Mouse (Mus musculus) CH12.LX (cell line): ENCODE results near the gene Spata31d1b. TPM values are rescaled to one million over a fixed set of nuclear protein-coding genes. Genes with fewer than 3 reads are reported as not detected.

Experiments
- DNase-seq: peaks from one replicate; pipeline ENCODE4 v3.0.0-alpha.2; 2013; ENCODE audit errors: extremely low read depth
- H3K27ac ChIP-seq: 2 replicates; pipeline ENCODE4 v1.5.1; 2012; ENCODE audit warnings: low read depth, mild to moderate bottlenecking, control low read depth, moderate library complexity; ENCODE audit not compliant: insufficient read depth
- H3K27me3 ChIP-seq: replicated peaks from 2 replicates; pipeline ENCODE3; 2012; ENCODE audit warnings: inconsistent platforms
- H3K36me3 ChIP-seq, 2 experiments: replicated peaks in 1 of 2; 2 replicates each; pipeline versions ENCODE3 to v1.6.1; 2012; ENCODE audit warnings: inconsistent platforms in 1 of 2, low read length in 1 of 2, mild to moderate bottlenecking in 1 of 2, mixed read lengths in 1 of 2, moderate library complexity in 1 of 2; ENCODE audit not compliant: control insufficient read depth in 1 of 2, insufficient read depth in 1 of 2
- H3K4me1 ChIP-seq, 2 experiments: 2 replicates each; pipeline ENCODE4 v1.6.1; 2012; ENCODE audit warnings: inconsistent platforms in 1 of 2, moderate library complexity in 1 of 2; ENCODE audit not compliant: insufficient read depth in 2 of 2, control insufficient read depth in 1 of 2
- H3K4me2 ChIP-seq: 2 replicates; pipeline ENCODE4 v1.6.1; 2012; ENCODE audit warnings: low read depth, mild to moderate bottlenecking, control low read depth; ENCODE audit not compliant: poor library complexity, insufficient read depth, severe bottlenecking
- H3K4me3 ChIP-seq, 3 experiments: fragments of 150-350 bp in 1 of 3; sonication (generic) in 1 of 3; replicated peaks in 1 of 3; 2 replicates each; pipeline versions ENCODE3 to v1.5.1; 2011 to 2012; ENCODE audit warnings: low read depth in 2 of 3, low read length in 2 of 3, mild to moderate bottlenecking in 2 of 3, moderate library complexity in 2 of 3, control low read depth in 1 of 3, improper control_type of control experiment in 1 of 3, inconsistent platforms in 1 of 3, mixed read lengths in 1 of 3; ENCODE audit not compliant: poor library complexity in 1 of 3
- H3K79me2 ChIP-seq: replicated peaks from 2 replicates; pipeline ENCODE4 v1.6.1; 2012; ENCODE audit warnings: mild to moderate bottlenecking, moderate library complexity; ENCODE audit not compliant: control insufficient read depth, poor library complexity, insufficient read depth, severe bottlenecking; ENCODE audit errors: extremely low read depth
- H3K9ac ChIP-seq: 2 replicates; pipeline ENCODE4 v1.6.1; 2012; ENCODE audit warnings: low read depth, mild to moderate bottlenecking, control low read depth, moderate library complexity; ENCODE audit not compliant: insufficient read depth
- H3K9me3 ChIP-seq: replicated peaks from 2 replicates; pipeline ENCODE3; 2012; ENCODE audit warnings: low read length, inconsistent platforms, mixed read lengths
- BHLHE40 ChIP-seq: IDR thresholded peaks from 2 replicates; pipeline ENCODE4 v1.6.1; 2011; ENCODE audit warnings: mild to moderate bottlenecking, low read depth, low read length, improper control_type of control experiment
- CHD1 ChIP-seq: IDR thresholded peaks from 2 replicates; pipeline ENCODE4 v1.6.1; 2012; ENCODE audit warnings: low read depth, low read length, improper control_type of control experiment, inconsistent platforms
- ELF1 ChIP-seq: IDR thresholded peaks from 2 replicates; pipeline ENCODE4 v1.6.1; 2014; ENCODE audit warnings: low read depth, mild to moderate bottlenecking, inconsistent platforms, low read length, improper control_type of control experiment
- EP300 ChIP-seq: IDR thresholded peaks from 2 replicates; pipeline ENCODE4 v1.6.1; 2011; ENCODE audit warnings: low read length, improper control_type of control experiment
- GABPA ChIP-seq: IDR thresholded peaks from 2 replicates; pipeline ENCODE4 v1.6.1; 2012; ENCODE audit warnings: low read depth, low read length, improper control_type of control experiment, inconsistent platforms; ENCODE audit not compliant: insufficient replicate concordance
- HCFC1 ChIP-seq: IDR thresholded peaks from 2 replicates; pipeline ENCODE4 v1.6.1; 2012; ENCODE audit warnings: low read depth, mild to moderate bottlenecking, inconsistent platforms, low read length, improper control_type of control experiment
- IRF4 ChIP-seq: IDR thresholded peaks from 2 replicates; pipeline ENCODE4 v1.6.1; 2014; ENCODE audit warnings: low read depth, mild to moderate bottlenecking, inconsistent platforms, low read length, improper control_type of control experiment
- JUN ChIP-seq: IDR thresholded peaks from 2 replicates; pipeline ENCODE4 v1.6.1; 2011; ENCODE audit warnings: low read depth, mild to moderate bottlenecking, low read length, improper control_type of control experiment, moderate library complexity; ENCODE audit not compliant: insufficient read depth
- KAT2A ChIP-seq: IDR thresholded peaks from 2 replicates; pipeline ENCODE4 v1.6.1; 2012; ENCODE audit warnings: low read length, improper control_type of control experiment, inconsistent platforms; ENCODE audit not compliant: insufficient replicate concordance
- MAFK ChIP-seq: IDR thresholded peaks from 2 replicates; pipeline ENCODE4 v1.6.1; 2011; ENCODE audit warnings: low read length, improper control_type of control experiment; ENCODE audit not compliant: insufficient replicate concordance
- MAX ChIP-seq: IDR thresholded peaks from 2 replicates; pipeline ENCODE4 v1.6.1; 2011; ENCODE audit warnings: low read length, improper control_type of control experiment
- MAZ ChIP-seq: IDR thresholded peaks from 2 replicates; pipeline ENCODE4 v1.6.1; 2012; ENCODE audit warnings: low read depth, mild to moderate bottlenecking, inconsistent platforms, low read length, improper control_type of control experiment, moderate library complexity
- MXI1 ChIP-seq: IDR thresholded peaks from 2 replicates; pipeline ENCODE4 v1.6.1; 2011; ENCODE audit warnings: mild to moderate bottlenecking, low read depth, low read length, improper control_type of control experiment
- NELFE ChIP-seq: IDR thresholded peaks from 2 replicates; pipeline ENCODE4 v1.6.1; 2011; ENCODE audit warnings: low read depth, low read length, improper control_type of control experiment
- NRF1 ChIP-seq: IDR thresholded peaks from 2 replicates; pipeline ENCODE4 v1.6.1; 2014; ENCODE audit warnings: low read depth, mild to moderate bottlenecking, inconsistent platforms, low read length, improper control_type of control experiment, moderate library complexity
- PAX5 ChIP-seq: IDR thresholded peaks from 2 replicates; pipeline ENCODE4 v1.6.1; 2012; ENCODE audit warnings: low read length, inconsistent platforms, mixed read lengths
- POLR2A ChIP-seq: IDR thresholded peaks from 2 replicates; pipeline ENCODE4 v1.6.1; 2011; ENCODE audit warnings: low read depth, mild to moderate bottlenecking, improper control_type of control experiment, low read length
- POLR2AphosphoS2 ChIP-seq: IDR thresholded peaks from 2 replicates; pipeline ENCODE4 v1.6.1; 2011; ENCODE audit warnings: low read depth, low read length, improper control_type of control experiment
- RAD21 ChIP-seq: IDR thresholded peaks from 2 replicates; pipeline ENCODE4 v1.6.1; 2011; ENCODE audit warnings: low read depth, mild to moderate bottlenecking, low read length, improper control_type of control experiment, moderate library complexity
- RCOR1 ChIP-seq: conservative IDR thresholded peaks from 2 replicates; pipeline ENCODE4 v1.6.1; 2012; ENCODE audit warnings: low read depth, mild to moderate bottlenecking, inconsistent platforms, low read length, improper control_type of control experiment
- SMC3 ChIP-seq: IDR thresholded peaks from 2 replicates; pipeline ENCODE4 v1.6.1; 2011; ENCODE audit warnings: low read depth, low read length, improper control_type of control experiment
- TBP ChIP-seq: conservative IDR thresholded peaks from 2 replicates; pipeline ENCODE4 v1.6.1; 2011; ENCODE audit warnings: low read depth, low read length, improper control_type of control experiment
- UBTF ChIP-seq: IDR thresholded peaks from 2 replicates; pipeline ENCODE4 v1.6.1; 2012; ENCODE audit warnings: low read depth, mild to moderate bottlenecking, inconsistent platforms, low read length, improper control_type of control experiment, moderate library complexity
- USF1 ChIP-seq: IDR thresholded peaks from 2 replicates; pipeline ENCODE4 v1.6.1; 2014; ENCODE audit warnings: low read depth, mild to moderate bottlenecking, inconsistent platforms, low read length, improper control_type of control experiment
- ZC3H11A ChIP-seq: IDR thresholded peaks from 2 replicates; pipeline ENCODE4 v1.6.1; 2012; ENCODE audit warnings: low read depth, mild to moderate bottlenecking, inconsistent platforms, low read length, improper control_type of control experiment
- dilution Hi-C: fragments of 300-500 bp; cut with MboI; formaldehyde crosslinking; loops from 2 replicates; pipeline ENCODE4 v1.14.3; 2020; ENCODE audit warnings: low sequenced_read_pairs; ENCODE audit not compliant: extremely low pct_unique_long_range_greater_than_20kb, extremely low pct_ligation_motif_present
- in situ Hi-C: fragments of 300-500 bp; cut with MboI; formaldehyde crosslinking; loops from 3 replicates; pipeline ENCODE4 v1.14.3; 2019; ENCODE audit warnings: low sequenced_read_pairs, low pct_ligation_motif_present, low pct_unique_long_range_greater_than_20kb, mixed read lengths
- polyA plus RNA-seq: library from polyadenylated mRNA; unstranded; fragments of >175 nt; gene quantifications from 2 replicates; pipeline ENCODE4 v1.2.1, GENCODE M21; 2012; ENCODE audit warnings: low read depth; ENCODE audit not compliant: insufficient read length
- total RNA-seq, 2 experiments: library from RNA; depleted of rRNA; stranded (reverse); fragments of 300-350 nt in 1 of 2; fragments of >200 nt in 1 of 2; gene quantifications; 2 replicates each; pipeline ENCODE4 v1.2.3; 2012 to 2014

Gene Spata31d1b
- total and polyA plus RNA-seq, 3 experiments, result 0.09 to 0.30 (median 0.27) TPM

GRCm38 (mm10) chr13:59738455-59738854 is 26.4 kb downstream of the Spata31d1b start:
- Histone ChIP-seq H3K27me3 (no peaks in the 10 kb centered on the region), H3K4me2 (no peak overlapping the region), H3K4me1 (peaks cover 4 to 5% of the 10 kb centered on the region in 2 experiments), H3K27ac (no peak overlapping the region), H3K79me2 (no peaks in the 10 kb centered on the region), H3K4me3 (no peak overlapping the region), H3K9me3 (no peaks in the 10 kb centered on the region), H3K36me3 (no peaks in the 10 kb centered on the region), H3K9ac (no peak overlapping the region)
- dilution Hi-C loops, result no loop called here
- in situ Hi-C loops, result loop anchor here (25.0 kb wide), 1 partner anchor 1126 kb away; the partner anchor contains the start of gene Slc28a3
- no peak for DNase-seq
- TF ChIP-seq GABPA (no peak), POLR2A (no peak), POLR2AphosphoS2 (no peak), PAX5 (no peak), RAD21 (no peak), IRF4 (no peak), HCFC1 (no peak), UBTF (no peak), KAT2A (no peak), MXI1 (no peak), ELF1 (no peak), MAZ (no peak)
- TF ChIP-seq, all 38 proteins: peak for 0

DNA sequence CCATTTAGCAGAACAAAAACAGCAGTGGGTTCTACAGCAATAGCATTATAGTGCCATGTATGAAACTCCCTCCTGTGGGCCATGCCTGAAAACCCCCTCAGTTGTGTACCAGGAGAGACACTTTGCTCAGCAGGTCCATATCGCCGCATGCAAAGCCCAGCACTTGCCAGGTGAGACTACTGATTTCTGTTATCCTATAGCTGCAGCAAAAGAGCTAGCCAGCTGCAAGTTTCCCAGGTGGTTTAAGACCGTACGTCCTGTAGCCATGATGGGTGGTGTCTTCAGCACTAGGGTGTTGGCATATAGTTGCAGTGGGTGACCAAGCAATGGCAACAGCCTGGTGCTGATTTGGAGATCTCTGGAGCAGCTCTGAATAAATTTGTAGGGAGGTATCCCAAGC is 27.3 kb downstream of the Spata31d1b start:
- no peaks in the 10 kb centered on the region for H3K9me3 ChIP-seq
- H3K4me1 ChIP-seq, result peaks cover 3 to 4% of the 10 kb centered on the region in 2 experiments
- H3K27ac ChIP-seq, result no peak overlapping the region
- TF ChIP-seq KAT2A, result no peak
- no peak for TF ChIP-seq MAFK
- TF ChIP-seq NELFE, result no peak
- no peak for TF ChIP-seq HCFC1
- no peak for TF ChIP-seq POLR2AphosphoS2
- TF ChIP-seq UBTF, result no peak
- TF ChIP-seq MAZ, result no peak
- no peak for TF ChIP-seq TBP
- no peak for TF ChIP-seq MXI1
- no peak for TF ChIP-seq ZC3H11A
- TF ChIP-seq CHD1, result no peak
- TF ChIP-seq EP300, result no peak
- TF ChIP-seq RCOR1, result no peak
- TF ChIP-seq JUN, result no peak
- TF ChIP-seq USF1, result no peak
- TF ChIP-seq BHLHE40, result no peak
- no peak for TF ChIP-seq SMC3
- TF ChIP-seq ELF1, result no peak
- no peak for TF ChIP-seq NRF1
- TF ChIP-seq MAX, result no peak
- dilution Hi-C loops, result no loop called here
- H3K27me3 ChIP-seq, result no peaks in the 10 kb centered on the region
- no peaks in the 10 kb centered on the region for H3K36me3 ChIP-seq
- no peak for DNase-seq
- H3K79me2 ChIP-seq, result no peaks in the 10 kb centered on the region
- no peak overlapping the region for H3K9ac ChIP-seq
- no peak overlapping the region for H3K4me3 ChIP-seq
- in situ Hi-C loops, result loop anchor here (25.0 kb wide), 1 partner anchor 1127 kb away; the partner anchor contains the start of gene Slc28a3
- no peak overlapping the region for H3K4me2 ChIP-seq
